Mouse (Mus musculus) layer of hippocampus, postnatal 10 days (tissue): Measurements from ENCODE around the gene Eno3. TPM values are rescaled to one million over a fixed set of nuclear protein-coding genes. Genes with fewer than 3 reads are reported as not detected.

Source experiments
- DNase-seq, 2 experiments: peaks; one replicate each; pipeline ENCODE4 v3.0.0; 2021; ENCODE audit warnings: low spot score in 2 of 2
- long read RNA-seq: library from polyadenylated mRNA; stranded (forward); transcript quantifications from one replicate; pipeline ENCODE4 v2.0.0, GENCODE M21; 2023
- total RNA-seq, 2 experiments: library from RNA; stranded (reverse); gene quantifications; 2 replicates each; pipeline ENCODE4 v1.2.3; 2021

Eno3 gene
- total RNA-seq: 10 to 100 TPM in 1 of 2 experiments, 1 to 10 TPM in 1; 5.1 to 10.5 TPM
- long read RNA-seq, partial matches to known transcripts: 0 of 5 reads
- long read RNA-seq, other reads (novel, unspliced or antisense): 5 of 5 reads

DNA sequence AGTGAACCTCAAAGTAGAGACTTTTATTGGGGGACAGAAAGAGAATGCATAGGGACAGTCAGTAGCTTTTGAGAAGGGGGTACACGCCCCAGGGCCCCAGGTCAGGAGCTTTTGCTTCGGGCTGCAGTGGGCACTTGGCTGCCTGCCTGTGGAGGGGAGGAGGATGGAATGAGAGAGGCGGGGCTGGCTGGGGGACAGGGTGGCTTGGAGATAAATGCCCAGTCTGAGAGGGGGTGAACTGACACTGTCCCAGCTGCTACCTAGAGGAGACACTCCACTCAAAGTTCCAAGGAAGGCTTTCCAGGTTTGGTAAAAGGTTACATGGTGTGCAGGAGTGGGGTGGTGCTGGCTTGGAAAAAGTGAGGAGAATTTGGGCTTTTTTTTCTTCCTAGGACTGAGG lies at the start of gene Eno3:
Gene Eno3 (plus strand): TSS at position 239 of the 400 bp plus-strand sequence.
- DNase-seq: no peak

DNA sequence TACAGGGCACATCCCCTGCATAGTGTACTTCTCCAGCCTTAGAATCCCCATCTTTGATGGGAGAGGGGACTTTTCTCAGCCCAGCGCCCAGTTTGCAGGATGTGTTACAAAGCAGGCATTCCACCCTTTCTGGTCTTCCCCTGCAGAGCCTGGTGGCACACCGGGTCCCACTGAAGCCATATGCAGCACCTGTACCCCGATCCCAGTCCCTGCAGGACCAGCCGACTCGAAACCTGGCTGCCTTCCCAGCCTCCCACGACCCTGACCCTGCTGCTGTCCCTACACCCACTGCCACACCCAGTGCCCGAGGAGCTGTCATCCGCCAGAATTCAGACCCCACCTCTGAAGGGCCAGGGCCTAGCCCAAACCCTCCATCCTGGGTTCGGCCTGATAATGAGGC lies 49.4 kb upstream of the Eno3 start:
- DNase-seq: no peak

DNA sequence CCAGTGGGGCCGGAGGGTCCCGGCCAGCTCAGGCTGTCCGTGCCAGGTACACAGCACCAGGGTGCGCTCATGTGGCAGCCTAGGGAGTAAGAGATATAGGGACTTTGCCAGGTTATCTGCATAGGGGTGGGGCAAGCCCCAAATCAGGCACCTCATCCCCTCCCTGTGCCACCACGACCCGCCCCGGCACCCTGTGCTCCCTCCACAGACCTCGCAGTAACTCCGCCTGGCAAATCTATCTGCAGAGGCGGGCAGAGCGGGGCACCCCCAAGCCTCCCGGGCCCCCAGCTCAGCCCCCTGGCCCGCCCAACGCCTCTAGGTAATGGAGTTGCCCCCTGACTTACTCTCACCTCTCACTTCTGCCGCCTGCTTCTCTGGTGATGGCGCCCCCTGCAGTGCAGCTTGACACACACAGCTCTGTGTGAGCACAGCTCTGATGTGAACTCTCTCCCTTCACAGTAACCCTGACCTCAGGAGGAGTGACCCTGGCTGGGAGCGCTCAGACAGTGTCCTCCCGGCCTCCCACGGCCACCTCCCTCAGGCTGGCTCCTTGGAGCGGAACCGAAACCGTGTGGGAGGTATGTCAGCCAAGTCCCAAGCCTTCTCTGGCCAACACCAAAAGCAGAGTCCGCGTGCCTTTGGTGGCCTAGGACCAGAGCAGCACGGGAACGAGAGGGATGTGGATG lies 48.5 kb upstream of the Eno3 start:
- DNase-seq: no peak

DNA sequence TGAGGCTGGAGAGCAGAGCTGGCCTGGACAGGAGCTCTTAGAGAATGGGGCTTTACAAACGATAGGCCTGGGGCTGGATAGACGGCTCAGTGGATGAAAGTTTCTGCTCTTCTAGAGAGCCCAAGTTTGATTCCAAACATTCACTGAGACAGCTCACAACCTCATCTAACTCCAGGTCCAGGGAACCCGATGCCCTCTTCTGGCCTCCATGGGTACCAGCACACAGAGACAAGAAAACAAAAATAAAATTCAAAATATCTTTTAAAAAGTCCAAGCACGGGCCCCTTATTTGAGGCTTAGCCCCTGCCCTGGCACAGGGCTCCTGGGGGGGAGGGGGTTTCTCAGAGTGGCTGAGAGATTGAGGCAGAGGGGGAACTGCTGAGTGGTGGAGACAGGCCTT lies 46.2 kb upstream of the Eno3 start:
- no peak for DNase-seq

DNA sequence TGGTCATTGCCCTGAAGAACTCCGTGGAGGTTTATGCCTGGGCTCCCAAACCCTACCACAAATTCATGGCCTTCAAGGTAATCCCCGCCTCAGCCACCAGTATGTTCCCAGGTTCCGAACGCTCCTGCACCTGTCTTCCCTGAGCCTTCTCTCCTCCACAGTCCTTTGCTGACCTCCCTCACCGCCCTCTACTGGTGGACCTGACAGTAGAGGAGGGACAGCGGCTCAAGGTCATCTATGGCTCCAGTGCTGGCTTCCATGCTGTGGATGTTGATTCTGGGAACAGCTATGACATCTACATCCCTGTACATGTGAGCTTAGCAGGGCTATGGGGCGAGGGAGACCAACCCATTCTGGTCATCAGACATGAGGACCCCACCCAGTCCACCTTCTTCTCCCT lies 44.5 kb upstream of the Eno3 start:
- no peak for DNase-seq

DNA sequence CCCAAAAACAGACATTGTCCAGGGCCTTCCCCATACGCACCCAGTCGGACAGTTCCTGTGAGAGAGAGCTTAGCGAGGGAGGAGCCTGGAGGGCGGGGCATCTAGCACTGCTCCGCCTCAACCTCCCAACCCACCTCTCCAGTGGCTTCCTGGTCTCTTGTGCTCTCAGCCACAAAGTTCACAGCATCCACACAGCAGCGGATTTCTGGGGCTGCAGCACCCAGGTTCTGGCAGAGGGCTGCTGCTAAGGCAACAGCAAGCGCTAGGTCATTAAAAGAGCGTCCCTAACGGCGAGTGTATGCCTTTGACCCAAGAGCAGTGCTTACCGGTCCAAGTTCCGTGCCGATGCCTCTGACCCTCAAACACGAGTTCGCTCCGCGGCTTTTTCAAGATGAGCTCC lies 41.9 kb upstream of the Eno3 start:
- peak in 1 of 2 experiments; percentile 54 for DNase-seq

DNA sequence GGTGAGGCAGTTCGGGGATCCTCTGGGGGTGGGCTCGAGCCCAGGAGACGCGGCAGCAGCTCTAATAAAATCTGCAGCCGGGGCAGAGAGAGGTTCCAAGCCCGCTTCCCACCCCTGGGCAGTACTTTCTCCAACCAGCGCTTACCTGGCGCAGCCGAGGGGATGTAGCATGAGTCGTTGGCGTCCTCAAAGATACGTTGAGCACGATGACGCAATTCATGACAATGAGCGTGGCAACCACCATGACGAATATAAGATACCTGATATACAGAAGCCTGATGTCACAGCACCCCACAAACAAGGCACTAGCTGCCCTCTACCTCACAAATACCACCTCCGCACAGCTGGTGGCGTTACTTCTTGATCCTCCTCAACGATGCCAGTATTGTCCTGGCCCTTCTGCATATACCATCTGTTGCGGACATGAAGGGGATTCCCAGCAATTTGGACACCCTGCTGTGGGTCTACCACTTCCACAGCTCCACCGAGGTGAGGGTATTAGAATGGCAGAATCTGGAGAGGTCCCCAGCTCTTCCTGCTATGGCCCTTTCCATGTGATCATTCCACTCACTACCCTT lies 41.4 kb upstream of the Eno3 start, which contains the start of gene 4930544D05Rik:
Gene 4930544D05Rik (plus strand): TSS at position 333 of the 578 bp plus-strand sequence.
- no peak for DNase-seq

DNA sequence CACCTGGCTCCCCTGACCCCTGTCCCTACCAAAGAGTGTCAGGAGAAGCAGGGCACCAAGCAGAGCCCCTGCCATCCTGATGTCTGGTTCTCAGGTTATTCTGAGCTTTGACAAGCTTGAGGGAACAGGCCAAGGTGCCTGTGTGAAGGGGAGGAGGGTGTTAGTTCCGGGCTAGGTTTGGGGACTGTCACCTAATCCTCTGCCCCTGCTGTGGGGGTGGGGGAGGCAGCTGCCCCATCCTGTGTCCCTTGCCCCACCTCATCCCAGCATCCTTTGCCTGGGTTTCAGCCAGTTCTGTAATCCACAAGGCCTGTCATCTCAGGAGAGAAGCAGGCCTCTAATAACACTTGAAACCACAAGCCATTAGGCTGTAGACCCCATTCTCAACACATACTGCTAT lies 37.9 kb upstream of the Eno3 start, which contains the start of gene Chrne:
Gene Chrne (minus strand): TSS at position 116 of the 400 bp plus-strand sequence.
- DNase-seq: no peak

DNA sequence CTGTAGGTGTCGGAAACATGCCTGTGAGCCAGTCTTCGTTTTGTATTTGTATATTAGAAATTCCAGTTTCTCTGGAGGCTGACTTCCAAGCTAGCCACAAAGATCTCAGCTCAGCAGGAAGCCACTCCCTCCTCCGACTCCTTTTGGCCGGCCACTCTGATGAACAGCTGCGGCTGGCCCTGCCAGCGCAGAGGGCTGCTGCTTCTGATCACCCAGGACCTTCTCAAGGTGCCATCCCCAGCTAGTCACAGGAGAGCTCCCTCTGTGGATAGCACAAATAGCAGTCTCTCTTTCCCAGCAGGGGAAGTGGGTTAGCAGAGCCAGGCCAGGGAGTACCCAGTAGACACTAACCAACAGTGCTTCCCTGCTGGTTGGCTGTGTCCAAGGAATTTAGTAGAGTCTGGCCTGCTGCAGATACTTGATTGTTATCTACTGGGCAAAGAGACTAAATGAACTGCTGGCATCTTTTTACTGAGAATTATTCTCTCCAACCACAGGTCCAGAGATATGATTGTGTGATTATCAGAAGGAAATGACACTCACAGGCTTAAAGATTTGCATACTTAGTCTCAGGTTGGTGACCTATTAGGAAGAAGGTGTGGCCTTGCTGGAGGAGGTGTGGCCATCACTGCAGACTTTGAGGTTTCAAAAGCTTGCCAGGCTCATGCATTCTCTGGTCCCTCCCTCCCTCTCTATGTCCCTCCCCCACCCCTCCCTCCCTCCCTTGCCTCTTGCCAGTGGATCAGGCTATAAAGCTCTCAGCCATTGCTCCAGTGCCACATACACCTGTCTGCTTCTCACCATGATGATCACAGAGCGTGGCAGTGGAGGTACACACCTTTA lies 34.8 kb upstream of the Eno3 start:
- DNase-seq: no peak

DNA sequence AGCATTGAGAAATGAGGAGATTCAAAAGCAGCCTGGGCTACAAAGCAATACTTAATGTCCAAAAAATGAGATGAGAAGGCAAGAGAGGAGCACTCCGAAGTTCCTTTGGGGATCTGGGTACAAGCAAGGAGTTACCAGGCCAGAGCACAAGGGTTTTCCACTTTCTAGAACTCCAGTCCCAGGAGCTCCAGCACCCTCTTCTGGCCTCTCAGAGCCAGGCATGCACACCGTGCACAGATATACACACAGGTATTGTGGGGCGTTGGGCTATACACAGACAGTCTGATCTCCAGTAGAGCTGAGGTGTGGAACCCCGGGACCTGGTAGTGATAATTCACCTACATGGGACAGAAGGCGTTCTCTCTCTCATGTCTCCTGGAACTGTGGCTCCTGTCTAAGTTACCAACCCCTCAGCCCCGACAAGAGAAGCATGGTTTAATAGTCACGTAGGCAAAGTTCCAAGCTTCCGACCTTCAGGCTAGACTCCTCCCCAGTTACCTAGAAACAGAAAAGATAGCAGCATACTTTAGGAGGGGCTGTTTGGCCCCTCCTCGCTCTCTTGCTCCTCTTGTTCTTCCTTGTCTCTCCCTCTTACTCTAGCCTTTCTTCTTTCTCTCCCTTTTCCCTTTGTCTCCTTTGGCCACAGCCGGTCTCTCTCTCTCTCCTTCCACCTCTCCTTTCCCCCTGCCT lies 33.8 kb upstream of the Eno3 start:
- DNase-seq: no peak

DNA sequence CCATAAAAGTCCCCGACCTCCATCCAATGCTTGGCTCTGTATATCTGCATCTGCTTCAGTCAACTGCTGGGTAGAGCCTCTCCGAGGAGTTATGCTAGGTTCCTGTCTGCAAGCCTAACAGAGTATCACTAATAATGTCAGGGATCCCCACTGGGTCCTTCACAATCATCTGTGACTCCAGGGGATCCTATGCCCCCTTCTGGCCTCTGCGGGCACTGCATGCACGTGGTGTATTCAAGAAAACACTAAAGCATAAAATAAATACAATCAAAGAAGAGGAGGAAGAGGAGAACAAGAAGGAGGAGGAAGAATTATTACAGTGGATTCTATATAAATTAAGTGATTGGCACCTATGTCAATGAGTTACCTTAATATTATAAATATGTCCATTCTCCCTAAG lies 31.5 kb upstream of the Eno3 start:
- peak; percentile 63 to 69 for DNase-seq

DNA sequence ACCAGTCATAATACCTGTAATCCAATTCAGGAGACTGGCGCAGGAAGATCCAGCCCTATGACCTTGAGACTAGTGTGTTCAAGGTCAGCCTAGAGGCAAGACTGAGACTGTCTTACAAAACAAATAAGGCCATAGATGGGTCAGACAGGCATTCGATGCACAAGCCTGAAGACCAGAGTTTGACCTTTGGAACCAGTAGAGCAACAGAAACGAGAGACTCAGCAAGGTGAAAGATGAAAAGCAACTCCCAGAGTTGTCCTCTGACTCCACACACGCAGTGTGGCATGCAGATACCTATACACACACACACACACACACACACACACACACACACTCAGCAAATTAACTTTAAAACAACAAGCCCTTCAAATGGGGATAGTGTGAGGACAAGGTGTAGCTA lies 30.1 kb upstream of the Eno3 start:
- no peak for DNase-seq

DNA sequence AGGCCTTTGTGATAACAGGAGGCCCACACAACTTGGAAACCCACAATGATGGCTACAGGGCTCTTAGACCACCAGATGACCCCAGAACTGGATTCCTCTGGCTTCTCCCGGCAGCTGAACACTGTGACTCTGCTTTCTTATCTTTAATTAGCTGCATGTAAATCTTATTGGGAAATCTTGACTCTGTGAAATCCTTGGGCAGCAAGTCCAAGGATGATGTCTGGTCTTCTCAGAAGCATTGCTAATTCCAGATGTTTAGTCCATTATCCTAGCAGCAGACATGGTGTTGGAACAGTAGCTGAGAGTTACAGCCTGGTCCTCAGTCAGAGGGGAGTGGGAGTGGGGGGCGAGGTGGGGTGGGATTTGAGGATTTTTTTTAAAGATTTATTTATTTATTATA lies 28.6 kb upstream of the Eno3 start:
- DNase-seq: no peak

DNA sequence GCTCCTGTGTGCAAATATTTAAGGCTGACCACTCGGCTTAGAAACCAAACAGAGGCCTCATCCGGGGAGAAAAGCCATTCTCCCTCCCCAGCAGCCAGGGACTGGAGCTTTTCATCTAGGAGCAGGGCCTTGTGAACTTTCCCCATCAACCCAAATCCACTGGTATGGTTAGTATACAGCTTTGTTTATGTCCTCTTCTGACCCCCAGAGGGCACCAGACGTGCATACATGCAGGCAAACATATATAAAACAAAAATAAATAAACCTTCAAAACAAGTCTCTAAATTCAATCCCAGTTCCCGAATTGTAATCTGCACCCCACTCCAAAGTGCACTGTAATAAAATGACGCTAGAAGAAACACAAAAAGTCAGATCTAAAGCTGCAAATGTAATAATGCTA lies 27.4 kb upstream of the Eno3 start:
- DNase-seq: no peak

DNA sequence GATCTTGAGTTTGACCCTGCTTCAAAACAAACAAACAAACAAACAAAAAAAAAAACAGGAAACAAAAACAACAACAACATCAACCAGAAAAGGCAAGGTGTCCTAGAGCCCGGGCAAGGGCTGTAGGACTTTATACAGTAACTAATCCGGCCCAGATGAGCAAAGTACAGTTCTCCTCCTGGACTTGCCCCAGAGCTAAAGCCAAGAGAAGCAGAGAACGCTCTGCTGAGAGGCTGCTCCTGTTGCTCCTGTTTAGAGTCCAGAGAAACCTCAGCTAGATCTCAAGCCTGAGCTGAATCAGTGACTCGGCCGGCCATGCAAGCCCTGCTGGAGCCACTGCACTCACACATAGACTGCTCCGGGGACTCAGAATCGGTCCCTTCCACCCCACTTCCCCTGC lies 26.9 kb upstream of the Eno3 start:
- DNase-seq: no peak

DNA sequence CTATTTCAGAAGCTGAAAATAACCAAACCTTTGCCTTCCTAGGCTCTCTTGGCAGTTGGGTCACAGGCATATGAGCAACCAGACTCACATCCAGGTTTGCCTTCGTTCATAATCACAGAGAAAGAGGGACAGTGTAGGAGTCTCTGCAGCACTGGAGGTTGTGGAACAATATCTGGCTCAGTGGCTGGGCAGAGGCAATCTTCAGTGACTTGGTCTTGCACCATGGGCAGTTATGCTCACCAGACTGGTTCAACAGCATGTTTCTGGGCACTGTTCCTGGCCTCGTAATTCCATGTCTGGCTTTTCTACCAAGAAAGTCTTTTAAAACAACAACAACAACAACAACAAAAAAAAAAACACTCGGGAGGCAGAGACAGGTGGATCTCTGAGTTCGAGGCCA lies 21.4 kb upstream of the Eno3 start:
- no peak for DNase-seq

DNA sequence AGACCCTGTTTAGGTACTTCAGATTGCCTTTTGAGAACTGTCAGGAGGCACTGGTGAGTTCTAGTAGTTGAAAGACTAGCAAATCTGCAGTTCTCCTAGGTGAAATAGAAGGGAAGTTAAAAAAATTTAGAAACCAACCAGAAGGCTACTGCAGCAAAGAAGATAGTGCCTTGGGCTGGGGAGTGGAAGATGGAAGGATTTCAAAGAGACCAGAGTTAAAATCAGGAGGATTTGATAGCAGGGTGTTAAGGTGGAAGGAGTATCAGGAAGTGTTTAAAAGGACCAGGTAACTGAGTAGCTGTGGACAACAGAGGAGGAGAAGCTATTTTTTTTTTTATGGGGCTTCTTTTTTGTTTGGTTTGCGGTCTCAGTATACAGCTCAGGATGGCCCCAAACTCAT lies 19.2 kb upstream of the Eno3 start:
- no peak for DNase-seq

DNA sequence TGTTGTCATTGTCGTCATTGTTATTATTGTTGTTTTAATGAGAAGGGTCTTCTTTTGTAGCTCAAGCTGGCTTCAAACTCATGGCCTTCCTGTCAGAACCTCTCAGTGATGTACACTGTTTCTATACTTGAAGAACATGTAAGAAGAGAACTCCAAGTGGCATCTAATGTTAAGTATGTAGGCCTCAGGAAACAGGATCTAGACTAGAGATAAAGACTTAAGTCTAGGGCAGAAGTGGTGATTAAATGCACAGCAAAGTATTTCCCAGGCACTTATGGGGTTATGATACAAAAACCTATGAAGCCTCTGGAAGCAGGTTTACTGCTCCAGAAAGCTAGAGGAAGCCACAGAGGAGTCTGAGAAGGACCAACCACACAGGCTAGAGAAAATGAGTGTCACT lies 18.7 kb upstream of the Eno3 start:
- DNase-seq: no peak

DNA sequence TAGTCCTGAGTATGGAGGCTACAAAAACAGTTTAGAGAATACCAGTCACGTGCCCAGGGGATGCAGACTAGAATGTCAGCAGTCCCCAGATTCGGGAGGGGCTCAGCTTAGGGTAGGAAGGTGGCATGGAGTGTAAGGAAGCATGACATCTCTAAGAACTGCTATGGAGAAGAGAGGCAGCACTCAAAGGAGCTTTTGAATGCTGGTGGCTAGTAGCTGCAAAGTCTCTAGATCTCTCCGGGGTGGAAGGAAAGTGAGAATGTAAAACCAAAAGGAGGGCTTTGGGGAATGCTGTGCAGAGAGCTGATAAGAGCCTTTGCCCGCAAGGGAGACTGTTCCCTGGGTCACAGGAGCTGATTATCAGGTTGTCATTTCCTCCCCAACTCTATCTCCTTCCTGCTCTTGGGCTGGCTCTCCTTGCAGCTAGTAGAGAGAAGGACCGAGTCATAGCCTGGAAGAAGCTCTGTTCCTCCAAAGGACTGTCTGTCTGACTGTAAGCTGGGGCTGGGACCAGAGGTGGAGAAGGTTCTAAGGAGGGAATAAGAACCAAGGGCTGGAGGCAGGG lies 18.2 kb upstream of the Eno3 start, which contains the start of gene Gp1ba:
Gene Gp1ba (plus strand): TSS at position 409 of the 565 bp plus-strand sequence.
- DNase-seq: no peak

DNA sequence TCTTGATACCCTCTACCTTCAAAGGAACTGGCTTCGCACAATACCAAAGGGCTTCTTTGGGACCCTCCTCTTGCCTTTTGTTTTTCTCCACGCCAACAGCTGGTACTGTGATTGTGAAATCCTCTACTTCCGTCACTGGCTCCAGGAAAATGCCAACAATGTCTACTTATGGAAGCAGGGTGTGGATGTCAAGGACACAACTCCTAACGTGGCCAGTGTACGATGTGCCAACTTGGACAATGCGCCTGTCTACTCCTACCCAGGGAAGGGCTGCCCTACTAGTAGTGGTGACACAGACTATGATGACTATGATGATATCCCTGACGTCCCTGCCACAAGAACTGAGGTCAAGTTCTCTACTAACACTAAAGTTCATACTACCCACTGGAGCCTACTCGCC lies 17.0 kb upstream of the Eno3 start:
- DNase-seq: no peak

DNA sequence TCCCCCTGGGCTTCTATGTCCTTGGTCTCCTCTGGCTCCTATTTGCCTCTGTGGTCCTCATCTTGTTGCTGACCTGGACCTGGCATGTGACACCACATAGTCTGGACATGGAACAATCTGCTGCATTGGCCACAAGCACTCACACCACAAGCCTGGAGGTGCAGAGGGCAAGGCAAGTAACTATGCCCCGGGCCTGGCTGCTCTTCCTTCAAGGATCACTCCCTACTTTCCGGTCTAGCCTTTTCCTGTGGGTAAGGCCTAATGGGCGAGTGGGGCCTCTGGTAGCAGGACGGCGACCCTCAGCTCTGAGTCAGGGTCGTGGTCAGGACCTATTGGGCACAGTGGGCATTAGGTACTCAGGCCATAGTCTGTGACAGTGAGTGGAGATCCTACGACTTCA lies 15.8 kb upstream of the Eno3 start:
- DNase-seq: no peak
